Mouse (Mus musculus) adrenal gland, adult (tissue): ENCODE measurements at regions not wholly inside any gene's neighbourhood (a gene's known extent, or its start where the extent isn't known, plus 50 kb on each side); places are given as distances from the start of the nearest gene placed in this dataset.

Experiments
- DNase-seq, 2 experiments: peaks; one replicate each; pipeline ENCODE4 v3.0.0; 2022 to 2023; ENCODE audit warnings: low spot score in 1 of 2; ENCODE audit not compliant: inconsistent age in 2 of 2

- no peak for DNase-seq
Measured at GRCm38 (mm10) chr6:100107066-100107465, 180.2 kb downstream of the Rybp start.

GRCm38 (mm10) chr6:100100565-100101133 lies 186.6 kb downstream of the Rybp start:
- DNase-seq: no peak

- no peak for DNase-seq
Measured at GRCm38 (mm10) chr6:100096393-100097125, 190.7 kb downstream of the Rybp start.

GRCm38 (mm10) chr6:100094653-100095217 lies 192.6 kb downstream of the Rybp start:
- DNase-seq: no peak

GRCm38 (mm10) chr6:100092870-100093269 lies 194.4 kb downstream of the Rybp start:
- DNase-seq: no peak

GRCm38 (mm10) chr6:100091815-100092214 lies 195.5 kb downstream of the Rybp start:
- no peak for DNase-seq

GRCm38 (mm10) chr6:100088576-100088975 lies 198.7 kb downstream of the Rybp start:
- DNase-seq: no peak

GRCm38 (mm10) chr6:100086807-100087206 lies 200.5 kb downstream of the Rybp start:
- no peak for DNase-seq

- no peak for DNase-seq
Measured at GRCm38 (mm10) chr6:100085981-100086380, 201.3 kb downstream of the Rybp start.

- DNase-seq: no peak
Measured at GRCm38 (mm10) chr6:100083868-100084477, 203.3 kb downstream of the Rybp start.

- no peak for DNase-seq
Measured at GRCm38 (mm10) chr6:100083127-100083526, 204.2 kb downstream of the Rybp start.

- peak; percentile 53 to 75 for DNase-seq
Measured at GRCm38 (mm10) chr6:100074672-100075335, 212.5 kb downstream of the Rybp start.

GRCm38 (mm10) chr6:100072261-100072968 lies 214.9 kb downstream of the Rybp start:
- DNase-seq: peak in 1 of 2 experiments; percentile 39

- no peak for DNase-seq
Measured at GRCm38 (mm10) chr6:100069151-100069550, 218.1 kb downstream of the Rybp start.

- DNase-seq: no peak
Measured at GRCm38 (mm10) chr6:100067273-100067672, 220.0 kb downstream of the Rybp start.

GRCm38 (mm10) chr6:100065586-100065985 lies 221.7 kb downstream of the Rybp start:
- peak in 1 of 2 experiments; percentile 59 for DNase-seq

GRCm38 (mm10) chr6:100062961-100063360 lies 224.3 kb downstream of the Rybp start:
- DNase-seq: no peak

GRCm38 (mm10) chr6:100059803-100060202 lies 227.5 kb downstream of the Rybp start:
- peak; percentile 28 to 83 for DNase-seq

- DNase-seq: no peak
Measured at GRCm38 (mm10) chr6:100055980-100056379, 231.3 kb downstream of the Rybp start.

- no peak for DNase-seq
Measured at GRCm38 (mm10) chr6:100052955-100053795, 234.1 kb downstream of the Rybp start.
